Mouse (Mus musculus) urinary bladder, adult 18-20 months (tissue): Measurements from ENCODE around the gene Wars2.

ENCODE experiments used
- DNase-seq, 2 experiments: peaks; one replicate each; pipeline ENCODE4 v3.0.0; 2022; ENCODE audit warnings: low spot score in 2 of 2, mixed read lengths in 2 of 2

Wars2 gene

GRCm38 (mm10) chr3:99264695-99265094 is 123.8 kb downstream of the Wars2 start:
- no peak for DNase-seq

DNA sequence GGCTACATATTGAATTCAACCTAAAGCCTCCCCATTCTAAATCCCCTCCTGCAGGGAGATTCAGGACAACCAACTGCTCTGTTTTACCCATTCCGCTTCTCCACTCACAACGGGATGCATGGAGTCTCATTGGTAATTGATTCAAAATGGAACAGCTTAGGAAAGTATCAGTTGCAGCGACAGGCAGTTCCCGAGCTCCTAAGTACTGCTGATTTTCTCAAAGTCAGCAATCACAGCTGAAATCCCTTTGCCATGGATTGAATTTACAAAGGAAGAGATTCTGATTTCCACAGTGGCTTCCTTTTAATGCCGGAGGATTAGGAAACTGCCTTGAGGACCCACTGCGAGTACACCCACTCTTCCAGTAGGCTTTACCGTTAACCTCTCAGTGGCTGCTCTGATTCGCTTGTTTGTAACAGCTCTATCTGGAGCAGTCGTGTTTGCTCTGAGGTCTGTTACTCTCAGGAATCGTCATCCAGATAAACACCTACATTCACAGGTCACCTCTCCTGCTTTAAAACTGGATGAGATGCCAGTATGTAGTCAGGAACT is 126.0 kb downstream of the Wars2 start:
- DNase-seq = no peak

GRCm38 (mm10) chr3:99277973-99278580 is 137.2 kb downstream of the Wars2 start:
- DNase-seq = no peak

- no peak for DNase-seq
Observed at GRCm38 (mm10) chr3:99279718-99280117, 138.8 kb downstream of the Wars2 start.

DNA sequence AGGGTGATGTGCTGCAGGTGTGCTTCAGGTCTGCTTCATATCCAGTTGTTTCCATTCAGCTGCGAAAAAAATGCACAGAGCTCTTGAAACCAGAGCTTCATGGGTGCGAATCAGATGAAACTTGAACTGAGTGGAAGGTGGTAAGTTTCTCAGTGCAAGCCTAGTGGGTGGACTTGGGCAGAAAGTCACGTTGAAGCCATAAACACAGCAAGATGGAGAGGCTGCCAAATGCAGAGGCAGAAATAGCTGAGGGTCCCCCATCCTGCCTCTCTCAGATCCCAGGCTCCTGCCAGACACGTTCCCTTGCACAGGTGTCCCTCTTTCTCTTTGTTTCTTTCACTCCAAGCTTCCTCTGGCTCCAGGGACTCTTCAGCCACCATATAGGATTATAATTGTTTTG is 140.6 kb downstream of the Wars2 start:
- no peak for DNase-seq

- no peak for DNase-seq
Observed at GRCm38 (mm10) chr3:99288302-99288701, 147.4 kb downstream of the Wars2 start.
